Mouse (Mus musculus) bone marrow macrophage, adult 2 months (primary cell): Measurements from ENCODE around the gene Prss41. TPM values are rescaled to one million over a fixed set of nuclear protein-coding genes. Genes with fewer than 3 reads are reported as not detected.

Experiments
- H3K27ac ChIP-seq: 2 replicates; pipeline ENCODE4 v1.5.1; 2012; ENCODE audit warnings: low read depth, low read length; ENCODE audit not compliant: insufficient read depth
- H3K4me1 ChIP-seq: 2 replicates; pipeline ENCODE4 v1.6.1; 2012; ENCODE audit warnings: low read length; ENCODE audit not compliant: control insufficient read depth, insufficient read depth
- H3K4me3 ChIP-seq: 2 replicates; pipeline ENCODE4 v1.5.1; 2012; ENCODE audit warnings: mild to moderate bottlenecking, low read length, moderate library complexity; ENCODE audit not compliant: insufficient read depth
- CTCF ChIP-seq: IDR thresholded peaks from 2 replicates; pipeline ENCODE4 v1.5.1; 2012; ENCODE audit warnings: low read depth, mild to moderate bottlenecking, low read length, moderate library complexity
- POLR2A ChIP-seq: IDR thresholded peaks from 2 replicates; pipeline ENCODE4 v1.6.1; 2012; ENCODE audit warnings: mild to moderate bottlenecking, low read depth, low read length, borderline replicate concordance
- polyA plus RNA-seq: library from polyadenylated mRNA; stranded (reverse); fragments of >200 nt; gene quantifications from 2 replicates; pipeline ENCODE4 v1.2.4, GENCODE M21; 2012; ENCODE audit not compliant: missing spikeins, insufficient read depth, insufficient read length

The Prss41 gene
- polyA plus RNA-seq, 1 experiment: not detected

DNA sequence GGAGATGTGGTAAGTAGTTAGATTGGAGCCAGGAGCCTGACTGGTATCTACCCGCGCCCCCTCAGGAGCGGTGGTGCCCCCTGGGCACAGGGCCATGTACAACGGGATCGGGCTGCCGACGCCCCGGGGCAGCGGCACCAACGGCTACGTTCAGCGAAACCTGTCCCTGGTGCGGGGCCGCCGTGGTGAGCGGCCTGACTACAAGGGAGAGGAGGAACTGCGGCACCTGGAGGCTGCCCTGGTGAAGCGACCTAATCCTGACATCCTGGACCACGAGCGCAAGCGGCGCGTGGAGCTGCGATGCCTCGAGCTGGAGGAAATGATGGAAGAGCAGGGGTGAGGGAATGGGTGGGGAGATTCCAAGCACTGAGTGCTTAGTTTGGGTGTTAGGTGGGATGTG, 37.1 kb downstream of the Prss41 start:
- Histone ChIP-seq H3K27ac (no peak overlapping the region), H3K4me3 (no peak overlapping the region), H3K4me1 (peaks cover 17% of the 10 kb centered on the region)
- no peak for TF ChIP-seq POLR2A
- TF ChIP-seq CTCF: no peak

DNA sequence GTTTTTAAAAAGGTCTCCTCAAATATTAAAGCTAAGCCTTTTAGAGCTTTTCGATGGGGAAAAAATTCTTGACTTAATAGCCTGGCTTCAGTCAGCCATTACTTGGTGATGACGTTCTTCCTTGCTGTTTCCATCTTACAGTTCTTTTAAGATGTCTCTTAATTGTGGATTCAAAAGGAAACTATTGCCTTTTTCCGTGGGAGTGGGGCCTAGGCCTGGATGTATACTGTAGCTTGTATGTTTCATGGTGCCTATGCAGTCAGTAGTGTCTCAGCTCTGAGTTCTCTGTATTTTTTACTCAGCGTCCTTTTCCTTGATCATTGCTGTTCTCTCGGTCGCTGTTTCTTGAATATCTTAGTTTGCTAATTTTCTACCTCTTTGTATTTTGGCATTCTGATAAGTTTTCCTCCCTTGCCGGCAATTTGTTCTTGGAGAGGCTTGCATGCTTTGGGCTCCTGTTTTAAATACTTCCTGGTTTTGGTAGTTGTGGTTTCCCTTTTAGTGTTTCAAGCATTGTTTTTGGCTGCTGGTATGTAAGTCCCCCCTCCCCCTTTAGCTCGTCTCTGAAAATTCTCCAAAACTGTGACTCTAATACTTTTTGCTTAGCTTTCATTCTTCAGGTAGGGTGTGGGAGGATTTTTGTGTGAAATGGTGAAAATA, 39.4 kb downstream of the Prss41 start:
- no peak for TF ChIP-seq CTCF
- no peak for TF ChIP-seq POLR2A
- peaks cover 17% of the 10 kb centered on the region for H3K4me1 ChIP-seq
- H3K4me3 ChIP-seq: peak overlapping the region; percentile 94
- peak overlapping the region; percentile 91 for H3K27ac ChIP-seq

DNA sequence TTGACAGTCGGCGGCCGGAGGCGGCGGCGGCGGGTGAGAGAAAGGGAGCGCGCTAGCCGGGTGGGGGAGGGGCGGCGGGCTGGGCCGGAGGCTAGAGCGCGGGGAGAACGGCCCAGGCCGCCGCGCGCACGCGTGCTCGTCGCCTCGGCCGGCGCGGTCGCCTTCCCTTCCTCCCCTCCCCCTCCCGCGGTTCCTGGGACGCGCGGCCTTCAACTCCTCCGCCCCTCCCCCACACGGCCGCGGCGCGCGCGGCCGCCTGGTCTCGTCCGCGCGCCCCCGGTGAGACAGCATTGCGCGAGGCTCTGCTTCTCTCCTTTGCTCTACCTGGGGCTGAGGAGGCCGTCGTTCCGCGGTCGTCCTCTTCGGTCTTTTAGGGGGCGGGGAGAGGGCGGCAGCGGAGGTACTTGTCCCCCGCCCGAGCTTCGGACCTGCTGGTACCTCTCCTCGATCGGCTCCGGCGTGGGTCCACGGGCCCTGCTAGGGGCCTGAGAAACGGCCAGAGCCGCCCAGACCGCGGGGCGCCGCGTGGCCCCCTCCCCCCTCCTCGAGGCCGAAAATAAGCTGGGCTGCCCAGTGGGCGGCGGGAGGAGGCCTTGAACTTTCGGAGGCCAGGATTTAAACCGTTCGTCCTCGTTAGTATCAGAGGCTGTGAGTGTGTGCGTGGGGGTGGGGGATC, 40.5 kb downstream of the Prss41 start:
- Histone ChIP-seq H3K4me3 (peak overlapping the region; percentile 94), H3K27ac (peak overlapping the region; percentile 91), H3K4me1 (peaks cover 19% of the 10 kb centered on the region)
- TF ChIP-seq CTCF: no peak

DNA sequence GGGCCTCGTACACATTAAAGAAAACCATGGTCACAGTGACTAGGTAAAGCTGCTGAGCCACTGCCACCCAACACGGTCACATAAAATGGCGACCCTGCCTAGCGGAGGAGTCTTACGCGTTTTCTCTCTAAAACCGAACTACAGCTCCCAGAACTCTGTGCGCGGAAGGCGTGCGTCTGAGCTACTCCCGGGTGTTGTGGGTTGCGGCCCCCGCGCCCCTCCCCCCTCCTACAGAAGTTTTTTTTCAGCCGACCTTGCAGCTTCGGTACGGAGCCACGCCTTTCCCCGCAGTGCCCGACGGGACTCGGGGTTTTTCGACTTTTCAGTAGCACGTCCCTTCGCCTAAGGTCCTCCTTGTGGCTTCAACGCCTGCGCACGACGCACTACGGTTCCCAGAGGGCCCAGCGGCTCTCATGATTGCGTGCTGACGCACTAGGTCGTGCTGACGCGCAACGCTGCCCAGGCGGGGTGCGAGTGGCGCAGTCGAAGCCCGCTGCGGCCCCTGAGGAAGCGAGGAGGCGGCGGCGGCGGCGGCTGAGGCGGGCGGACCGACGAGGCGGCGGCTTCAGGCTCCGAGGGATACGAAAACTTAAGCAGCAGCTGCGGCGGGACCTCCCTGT, 41.1 kb downstream of the Prss41 start:
- peak overlapping the region; percentile 91 for H3K27ac ChIP-seq
- H3K4me1 ChIP-seq: peaks cover 17% of the 10 kb centered on the region
- TF ChIP-seq CTCF (no peak), POLR2A (no peak)
- peak overlapping the region; percentile 94 for H3K4me3 ChIP-seq

DNA sequence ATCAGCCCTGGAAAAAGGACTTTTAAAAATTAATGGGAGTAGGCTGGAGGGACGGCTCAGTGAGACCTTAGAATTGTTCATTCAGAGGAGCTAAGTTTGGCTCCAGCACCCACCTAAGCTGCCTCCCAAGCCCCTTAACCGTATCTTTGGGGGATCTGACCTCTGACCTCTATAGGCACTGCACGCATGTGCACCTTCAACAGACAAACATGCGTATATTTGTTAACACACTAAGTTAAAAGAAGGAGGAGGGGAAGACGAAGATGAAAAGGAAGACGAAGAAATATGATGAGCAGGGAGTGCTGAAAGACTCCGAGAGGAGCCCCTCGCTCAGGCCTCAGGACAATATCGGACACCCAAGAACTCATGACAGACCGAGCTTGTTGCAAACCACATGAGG, 42.3 kb downstream of the Prss41 start:
- peaks cover 6% of the 10 kb centered on the region for H3K4me1 ChIP-seq
- no peak overlapping the region for H3K27ac ChIP-seq
- TF ChIP-seq POLR2A: no peak
- no peak for TF ChIP-seq CTCF
- no peak overlapping the region for H3K4me3 ChIP-seq

DNA sequence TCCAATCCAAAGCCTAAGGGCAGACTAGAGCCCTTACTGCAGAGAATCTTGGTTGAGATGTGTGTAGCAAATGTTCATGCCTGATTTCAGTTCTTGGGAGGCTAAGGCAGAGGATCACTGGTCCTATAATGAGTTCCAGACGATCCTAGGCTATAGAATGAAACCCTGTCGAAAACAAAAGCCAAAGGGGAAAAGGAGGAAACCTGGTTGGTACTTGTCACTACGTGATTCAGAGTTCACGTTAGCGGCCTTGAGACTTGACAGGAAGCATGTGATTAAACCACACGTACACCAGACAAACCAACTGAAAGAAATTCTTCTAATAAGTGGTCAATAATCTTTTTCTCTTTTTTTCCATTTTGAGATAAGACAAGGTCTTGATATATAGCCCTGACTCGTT, 46.7 kb downstream of the Prss41 start:
- TF ChIP-seq CTCF (no peak), POLR2A (no peak)
- H3K4me1 ChIP-seq: 0 out of 2 replicates have a peak, but pooled peaks cover 2% of the 10 kb centered on the region
- no peak overlapping the region for H3K4me3 ChIP-seq
- no peak overlapping the region for H3K27ac ChIP-seq

DNA sequence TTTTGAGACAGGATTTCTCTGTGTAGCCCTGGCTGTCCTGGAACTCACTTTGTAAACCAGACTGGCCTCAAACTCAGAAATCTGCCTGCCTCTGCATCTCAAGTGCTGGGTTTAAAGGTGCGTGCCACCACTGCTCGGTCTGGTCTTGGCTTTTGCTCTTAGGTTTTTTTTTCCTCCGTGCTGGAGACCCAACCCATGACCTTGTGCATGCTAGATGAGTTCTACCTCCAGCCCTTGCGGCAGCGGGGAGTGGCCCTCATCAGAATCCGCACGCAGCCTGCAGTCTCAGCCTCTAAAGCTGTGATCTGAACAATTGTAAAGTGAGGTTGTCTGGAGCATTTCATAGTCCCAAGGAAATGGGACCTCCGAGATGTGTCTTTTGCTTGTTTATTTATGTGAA, 48.6 kb downstream of the Prss41 start:
- H3K27ac ChIP-seq: no peak overlapping the region
- H3K4me3 ChIP-seq: no peak overlapping the region
- H3K4me1 ChIP-seq: peaks cover 10% of the 10 kb centered on the region; the same call in 1 of the 2 replicates
- no peak for TF ChIP-seq CTCF
- no peak for TF ChIP-seq POLR2A

DNA sequence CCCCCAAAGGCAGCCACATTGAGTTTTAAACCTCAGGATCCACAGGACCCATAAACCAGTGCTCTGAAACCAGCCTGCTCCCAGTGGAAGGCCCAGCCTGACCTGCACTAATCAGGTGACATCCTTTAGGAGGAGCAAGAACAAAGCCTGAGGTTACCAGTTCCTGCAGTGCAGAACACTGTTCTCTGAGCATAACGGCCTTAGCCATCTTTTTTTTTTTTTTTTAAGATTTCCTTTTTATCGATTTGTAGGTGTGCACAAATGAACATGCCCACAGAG, 53.0 kb downstream of the Prss41 start:
- TF ChIP-seq POLR2A: no peak
- no peak for TF ChIP-seq CTCF
- Histone ChIP-seq H3K4me3 (no peak overlapping the region), H3K4me1 (peaks cover 14% of the 10 kb centered on the region), H3K27ac (no peak overlapping the region)

DNA sequence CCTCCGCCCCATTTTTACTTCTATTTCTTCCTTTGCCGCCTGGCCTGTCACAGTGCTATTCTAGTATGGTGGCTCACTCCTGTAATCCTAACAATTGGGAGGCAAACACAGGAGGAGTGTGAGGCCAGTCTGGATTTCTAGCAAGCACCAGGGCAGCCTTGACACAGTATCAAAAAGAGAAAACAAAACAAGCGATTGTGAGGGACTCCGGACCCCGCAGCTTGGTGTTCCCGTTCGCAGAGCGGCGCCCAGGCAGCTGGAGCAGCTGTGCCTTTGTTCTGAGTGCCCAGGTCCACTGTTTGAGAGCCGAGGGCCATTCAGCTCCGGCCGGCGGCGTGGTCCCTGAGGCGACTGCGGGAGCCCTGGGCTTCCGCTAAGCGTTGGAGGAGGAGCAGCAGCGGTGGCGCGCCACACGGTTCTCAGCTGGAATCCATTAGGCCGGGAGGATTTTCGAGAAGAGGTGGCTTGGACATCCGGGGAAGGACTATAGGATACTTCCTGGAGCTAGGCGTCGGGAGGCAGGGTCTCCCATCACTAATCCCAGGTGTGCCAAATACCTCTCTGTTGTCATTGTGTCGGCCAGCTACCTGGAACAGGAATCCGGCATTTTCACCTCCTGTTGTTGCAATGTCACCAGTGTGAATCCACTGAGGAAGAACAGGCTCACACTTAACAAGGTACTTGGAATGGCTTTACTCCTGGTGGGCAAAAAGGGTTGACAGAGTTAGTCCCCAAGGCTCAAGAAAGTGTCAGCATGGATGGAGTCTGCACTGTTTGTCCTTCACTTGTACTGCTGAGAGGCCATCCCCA, 53.5 kb downstream of the Prss41 start, which contains the start of gene Srrm2:
TSS of gene Srrm2 (plus strand) at position 264 of the 810 bp plus-strand sequence.
- H3K27ac ChIP-seq: peak within 1 kb of the TSS; percentile 19; the same call in 1 of the 2 replicates
- TF ChIP-seq POLR2A (no peak), CTCF (no peak)
- peak within 1 kb of the TSS; percentile 51 for H3K4me3 ChIP-seq
- peaks cover 16% of the 10 kb centered on the region for H3K4me1 ChIP-seq
